Mouse (Mus musculus): Measurements from ENCODE around the gene Cdkl1. TPM values are rescaled to one million over a fixed set of nuclear protein-coding genes. Genes with fewer than 3 reads are reported as not detected.

Gene Cdkl1
- polyA plus RNA-seq (2015; fragmentation: Nextera tagmentation; extraction: Ambion mirVana), result 9.0 and 9.7 TPM in 2 replicates

DNA sequence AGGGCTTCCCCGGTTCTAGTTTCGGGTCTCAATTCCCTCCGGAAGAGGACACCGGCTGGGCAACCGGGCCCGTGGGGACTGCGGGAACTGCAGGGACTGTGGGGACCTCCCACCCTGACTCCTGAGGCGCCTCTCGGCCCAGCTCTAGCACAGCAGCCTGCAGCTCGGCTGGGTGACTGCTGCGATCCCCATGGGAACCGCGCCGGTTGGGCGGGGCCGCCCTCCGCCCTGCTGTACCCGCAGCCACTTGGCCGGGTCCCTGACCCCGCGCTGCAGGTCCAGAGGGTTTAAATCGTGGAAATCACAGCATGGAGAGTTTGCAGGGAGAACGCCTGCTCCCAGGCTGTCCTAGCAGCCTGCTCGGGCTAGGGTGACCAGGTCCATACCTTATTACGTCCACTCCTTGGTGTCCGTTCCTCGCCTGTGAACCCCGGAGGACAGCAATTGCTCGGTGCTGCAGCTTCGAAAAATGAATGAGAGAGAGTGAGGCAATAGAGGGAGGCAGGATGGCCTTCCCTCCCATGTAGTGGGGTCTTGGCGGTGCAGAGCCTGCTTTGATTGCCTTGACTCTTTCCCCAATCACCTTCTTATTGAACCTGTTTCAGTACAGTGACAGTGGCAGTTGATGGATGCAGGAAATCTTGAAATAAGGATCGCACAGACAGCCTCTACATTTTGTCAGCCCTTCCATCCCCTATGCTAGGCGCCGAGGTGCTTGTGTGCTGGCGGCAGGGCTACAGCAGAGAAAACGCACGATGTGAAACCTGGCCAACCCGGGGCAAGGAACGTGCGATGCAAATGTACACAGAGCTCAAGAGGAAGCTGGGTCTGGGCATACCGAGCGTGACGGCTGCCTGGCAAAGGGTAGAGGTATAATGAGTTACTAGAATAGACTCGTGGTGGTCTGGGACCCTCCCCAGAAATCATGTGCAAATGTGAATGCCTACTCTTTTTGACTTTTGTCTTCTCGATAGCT, at the start of gene Cdkl1:
Gene Cdkl1, minus strand, starts transcription at position 738 of the 976 bp plus-strand sequence.
- peak within 1 kb of the TSS; percentile 55 for H3K4me3 ChIP-seq
- 0 out of 2 replicates have a peak, but pooled peaks cover 3% of the 10 kb centered on the region for H3K27me3 ChIP-seq
- H3K9me3 ChIP-seq, result no peaks in the 10 kb centered on the region
- H3K9ac ChIP-seq, result peak within 1 kb of the TSS; percentile 65
- peaks cover 18% of the 10 kb centered on the region for H3K4me1 ChIP-seq (replicated peaks)
- H3K4me2 ChIP-seq, result peak within 1 kb of the TSS; percentile 97
- peak; percentile 83 for ATAC-seq (ENCODE audit: low FRiP score, low read depth)
- no peaks in the 10 kb centered on the region for H3K36me3 ChIP-seq
- under 1% methylated on average over 45 of the region's 45 CpGs for WGBS
- peak within 1 kb of the TSS; percentile 61 for H3K27ac ChIP-seq (replicated peaks)

DNA sequence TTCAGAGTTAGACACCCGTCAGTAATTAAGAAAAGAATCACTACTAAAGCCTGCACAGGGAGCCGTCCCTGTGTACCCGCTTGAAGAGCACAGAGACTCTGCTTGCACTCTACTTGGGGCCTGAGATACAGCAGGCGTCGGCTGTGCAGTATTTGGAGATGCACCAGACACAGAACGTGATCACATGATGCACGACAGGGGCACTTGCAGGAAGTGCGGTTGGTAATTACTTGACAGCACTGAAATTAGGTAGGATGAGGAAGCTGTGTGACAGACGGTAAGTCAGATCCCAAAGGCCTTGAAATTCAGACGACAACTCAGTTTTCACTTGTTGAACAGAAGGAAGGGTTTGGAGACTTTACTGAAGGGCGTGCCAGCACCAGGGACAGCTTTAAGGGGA, 47.3 kb upstream of the Cdkl1 start:
- Histone ChIP-seq H3K27me3 (no peaks in the 10 kb centered on the region), H3K4me1 (replicated peaks) (no peaks in the 10 kb centered on the region), H3K4me3 (no peak overlapping the region), H3K27ac (replicated peaks) (no peak overlapping the region), H3K9ac (no peak overlapping the region), H3K4me2 (no peak overlapping the region), H3K9me3 (no peaks in the 10 kb centered on the region), H3K36me3 (peaks cover 37% of the 10 kb centered on the region)
- ATAC-seq (ENCODE audit: low FRiP score, low read depth), result no peak
- WGBS, result 78% methylated on average over 11 of the region's 11 CpGs

DNA sequence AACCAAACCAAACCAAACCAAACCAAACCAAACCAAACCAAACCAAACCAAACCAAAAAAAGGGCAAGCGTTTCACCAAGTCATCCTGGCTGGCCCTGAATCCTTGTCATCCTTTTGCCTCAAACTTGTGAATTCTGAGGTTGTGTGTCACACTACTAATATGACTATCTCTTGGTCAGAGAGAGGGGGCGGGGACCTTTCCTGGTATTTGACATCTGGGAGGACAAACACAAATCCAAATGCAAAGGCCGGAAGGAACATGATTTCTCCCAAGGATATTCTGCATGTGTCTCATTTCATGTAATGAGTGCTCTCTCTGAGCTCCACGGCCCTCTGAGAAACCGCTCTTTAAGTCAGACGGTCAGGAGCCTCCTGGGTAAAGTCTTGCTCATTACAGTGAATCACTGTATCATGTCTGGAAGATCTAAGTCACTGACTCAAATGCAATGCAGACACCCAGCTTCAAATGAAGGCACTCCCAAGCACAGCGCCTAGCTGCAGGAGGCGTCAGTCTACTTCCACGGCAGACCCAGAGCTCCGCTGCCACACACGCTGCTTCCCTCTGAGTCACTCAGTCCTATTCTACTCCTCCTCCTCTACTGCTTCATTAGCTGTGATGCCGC, 43.0 kb upstream of the Cdkl1 start:
- Histone ChIP-seq H3K4me1 (replicated peaks) (no peaks in the 10 kb centered on the region), H3K27ac (replicated peaks) (no peak overlapping the region), H3K9me3 (no peaks in the 10 kb centered on the region), H3K27me3 (no peaks in the 10 kb centered on the region), H3K9ac (no peak overlapping the region), H3K4me3 (no peak overlapping the region), H3K4me2 (no peak overlapping the region), H3K36me3 (peaks cover 32% of the 10 kb centered on the region)
- 81% methylated on average over 12 of the region's 12 CpGs for WGBS
- ATAC-seq (ENCODE audit: low FRiP score, low read depth), result no peak

DNA sequence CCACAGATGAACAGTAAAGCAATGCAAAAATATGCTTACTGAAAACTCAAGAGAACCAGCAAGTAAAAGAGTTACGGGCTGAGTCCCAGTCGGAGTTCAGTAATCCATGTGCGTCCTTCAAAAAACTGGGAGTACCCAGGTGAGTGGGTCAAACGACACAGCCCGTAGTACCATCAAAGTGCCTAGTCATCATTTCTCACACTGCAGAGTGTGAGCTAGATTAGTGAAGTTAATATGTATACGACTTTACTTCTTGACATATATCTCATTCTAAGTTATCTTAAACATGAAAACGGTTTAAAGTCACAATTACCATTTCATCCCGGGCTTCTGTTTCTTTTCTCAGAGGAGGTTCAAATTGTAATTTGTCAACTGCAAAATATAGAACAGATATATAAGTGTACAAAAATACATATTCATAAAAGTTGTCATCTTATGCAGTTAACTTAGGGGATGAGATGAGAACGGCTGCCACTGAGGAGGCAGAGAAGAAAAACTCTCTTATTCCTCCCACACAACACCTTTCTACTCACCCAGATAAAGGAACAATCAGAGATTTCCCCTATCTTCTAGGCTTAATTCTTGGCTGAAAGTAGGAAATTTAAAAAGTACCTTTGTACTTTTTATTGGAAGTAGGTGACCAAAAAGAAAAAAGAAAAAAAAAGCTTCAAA, 40.3 kb upstream of the Cdkl1 start:
- H3K36me3 ChIP-seq, result peaks cover 33% of the 10 kb centered on the region
- H3K27me3 ChIP-seq, result no peaks in the 10 kb centered on the region
- ATAC-seq (ENCODE audit: low FRiP score, low read depth), result no peak
- WGBS, result 95% methylated on average over 9 of the region's 9 CpGs
- H3K27ac ChIP-seq (replicated peaks), result no peak overlapping the region
- no peaks in the 10 kb centered on the region for H3K4me1 ChIP-seq (replicated peaks)
- H3K9ac ChIP-seq, result no peak overlapping the region
- no peak overlapping the region for H3K4me2 ChIP-seq
- H3K9me3 ChIP-seq, result no peaks in the 10 kb centered on the region
- no peak overlapping the region for H3K4me3 ChIP-seq

DNA sequence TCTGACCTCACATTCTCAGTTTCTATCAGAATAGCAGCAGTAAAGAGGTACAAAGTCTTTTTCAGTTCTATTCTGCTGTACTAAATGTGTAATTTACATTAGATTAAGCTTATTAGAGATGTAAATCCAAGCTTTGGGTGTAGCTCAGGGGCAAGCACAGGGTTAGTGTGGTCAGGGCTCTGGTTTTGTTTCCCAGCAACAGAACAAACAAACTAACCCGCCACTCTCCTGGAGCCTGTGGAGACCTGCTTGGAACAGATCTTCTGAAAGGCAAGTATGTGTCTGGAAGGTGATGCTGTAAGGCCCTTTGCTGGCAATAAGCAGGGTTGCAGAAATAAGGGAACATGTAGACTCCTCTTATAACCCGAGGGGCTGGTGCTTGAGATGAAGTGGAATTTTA, 37.1 kb upstream of the Cdkl1 start:
- 65% methylated on average over 2 of the region's 2 CpGs for WGBS
- Histone ChIP-seq H3K4me2 (no peak overlapping the region), H3K4me3 (no peak overlapping the region), H3K27me3 (no peaks in the 10 kb centered on the region), H3K27ac (replicated peaks) (no peak overlapping the region), H3K36me3 (peaks cover 45% of the 10 kb centered on the region), H3K4me1 (replicated peaks) (no peaks in the 10 kb centered on the region), H3K9ac (no peak overlapping the region), H3K9me3 (no peaks in the 10 kb centered on the region)
- no peak for ATAC-seq (ENCODE audit: low FRiP score, low read depth)

DNA sequence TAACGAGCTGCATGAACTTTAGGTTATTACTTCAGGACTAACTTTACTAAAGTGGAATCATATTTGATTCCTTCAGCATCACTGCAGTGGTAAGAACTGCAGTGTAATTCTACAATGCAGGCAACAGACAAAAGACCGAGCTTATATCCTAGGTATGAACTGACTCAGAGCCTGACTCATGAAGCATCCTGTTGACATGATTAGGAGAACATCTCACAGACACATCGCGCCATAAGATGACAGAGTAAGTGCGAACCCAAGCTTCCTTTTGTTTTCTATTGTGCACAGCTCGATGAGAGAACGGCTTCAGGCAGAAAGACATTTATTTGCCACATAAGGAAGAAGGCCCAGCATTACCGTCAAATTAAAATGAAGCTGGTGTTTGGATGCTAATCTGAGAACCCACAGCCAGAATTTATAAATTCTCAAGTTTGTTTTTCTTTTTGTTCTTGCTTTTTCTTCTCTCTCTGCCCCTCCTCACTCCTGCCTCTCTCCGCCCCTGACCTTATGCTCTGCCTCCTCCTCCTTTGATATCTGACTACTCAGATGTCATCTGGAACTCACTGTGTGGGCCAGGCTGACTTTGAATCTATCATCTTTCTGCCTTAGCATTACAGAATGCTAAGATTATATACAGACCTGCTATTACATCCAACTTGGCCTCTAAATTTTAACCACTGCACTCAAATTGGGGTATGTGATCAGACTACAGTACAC, 34.0 kb upstream of the Cdkl1 start:
- no peaks in the 10 kb centered on the region for H3K27me3 ChIP-seq
- peaks cover 61% of the 10 kb centered on the region for H3K36me3 ChIP-seq
- ATAC-seq (ENCODE audit: low FRiP score, low read depth), result no peak
- no peaks in the 10 kb centered on the region for H3K4me1 ChIP-seq (replicated peaks)
- no peak overlapping the region for H3K27ac ChIP-seq (replicated peaks)
- H3K4me2 ChIP-seq, result no peak overlapping the region
- H3K9me3 ChIP-seq, result no peaks in the 10 kb centered on the region
- no peak overlapping the region for H3K4me3 ChIP-seq
- 83% methylated on average over 9 of the region's 9 CpGs for WGBS
- no peak overlapping the region for H3K9ac ChIP-seq

DNA sequence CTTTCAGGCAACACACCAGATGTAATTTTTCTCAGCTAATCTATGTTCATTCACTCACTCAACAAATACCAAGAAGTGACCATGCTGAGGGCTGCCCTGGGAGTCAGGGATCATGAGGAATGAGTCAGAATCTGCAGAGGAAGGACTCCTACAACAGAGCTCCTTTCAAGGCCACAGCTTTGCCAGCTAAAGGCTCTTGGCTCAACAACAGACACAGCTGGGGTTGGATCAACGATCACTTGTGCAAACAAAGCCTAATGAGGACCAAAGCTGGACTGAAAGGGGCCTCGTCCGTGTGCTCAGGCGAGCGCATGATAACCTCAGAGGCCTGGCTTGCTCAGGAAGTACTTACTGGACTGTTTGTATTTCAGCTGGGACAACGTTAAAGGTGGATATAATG, 23.2 kb upstream of the Cdkl1 start:
- ATAC-seq (ENCODE audit: low FRiP score, low read depth), result no peak
- no peaks in the 10 kb centered on the region for H3K27me3 ChIP-seq
- no peaks in the 10 kb centered on the region for H3K9me3 ChIP-seq
- H3K4me3 ChIP-seq, result no peak overlapping the region
- H3K4me2 ChIP-seq, result no peak overlapping the region
- peaks cover 46% of the 10 kb centered on the region for H3K36me3 ChIP-seq
- 0 out of 2 replicates have a peak overlapping the region, but pooled peaks have one; percentile 25 for H3K27ac ChIP-seq (replicated peaks)
- 0 out of 2 replicates have a peak, but pooled peaks cover 8% of the 10 kb centered on the region for H3K4me1 ChIP-seq (replicated peaks)
- 45% methylated on average over 6 of the region's 6 CpGs for WGBS
- no peak overlapping the region for H3K9ac ChIP-seq

DNA sequence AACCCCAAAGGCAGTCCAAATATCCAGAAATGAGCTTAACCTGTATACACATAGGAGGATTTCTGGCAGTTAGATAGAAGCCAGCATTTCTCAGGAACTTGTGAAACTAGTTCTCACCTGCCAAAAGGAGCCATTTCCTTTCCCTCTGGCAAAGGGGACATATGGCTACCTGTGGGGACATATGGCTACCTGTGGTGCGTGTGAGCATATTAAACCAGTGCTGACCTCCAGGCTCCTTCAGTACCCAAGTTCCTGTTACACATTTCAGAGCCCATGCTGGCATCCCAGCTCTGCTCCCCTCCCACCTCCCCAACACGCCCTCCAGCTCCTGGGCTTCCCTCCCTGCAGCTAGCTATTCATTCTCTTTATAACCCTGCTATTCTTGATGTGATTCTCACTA, 22.5 kb upstream of the Cdkl1 start:
- H3K9me3 ChIP-seq, result no peaks in the 10 kb centered on the region
- H3K9ac ChIP-seq, result no peak overlapping the region
- no peak overlapping the region for H3K27ac ChIP-seq (replicated peaks)
- H3K4me3 ChIP-seq, result no peak overlapping the region
- 0 out of 2 replicates have a peak, but pooled peaks cover 8% of the 10 kb centered on the region for H3K4me1 ChIP-seq (replicated peaks)
- no peak overlapping the region for H3K4me2 ChIP-seq
- H3K36me3 ChIP-seq, result peaks cover 40% of the 10 kb centered on the region
- WGBS, result 75% methylated on average over 2 of the region's 2 CpGs
- no peaks in the 10 kb centered on the region for H3K27me3 ChIP-seq
- no peak for ATAC-seq (ENCODE audit: low FRiP score, low read depth)

DNA sequence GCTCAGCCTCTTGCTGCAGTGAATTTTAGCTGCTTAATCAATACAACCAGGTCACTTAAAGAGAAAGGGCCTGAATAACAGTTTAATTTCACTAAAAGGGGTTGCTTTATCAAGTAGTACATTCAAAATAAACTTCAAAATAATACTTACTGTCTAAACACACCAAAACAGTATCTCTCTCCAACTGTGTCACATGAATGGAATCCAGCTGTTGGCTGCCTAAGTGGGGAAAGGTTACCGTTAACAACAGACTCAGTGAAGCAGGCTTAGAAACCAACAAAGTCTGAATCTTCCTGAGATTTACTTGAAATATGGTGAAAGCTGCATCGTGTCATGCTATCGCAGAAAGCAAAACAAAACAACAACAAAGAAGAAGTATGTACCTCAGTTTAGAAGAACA, 21.9 kb upstream of the Cdkl1 start:
- no peak overlapping the region for H3K4me3 ChIP-seq
- H3K4me1 ChIP-seq (replicated peaks), result 0 out of 2 replicates have a peak, but pooled peaks cover 8% of the 10 kb centered on the region
- no peak overlapping the region for H3K27ac ChIP-seq (replicated peaks)
- ATAC-seq (ENCODE audit: low FRiP score, low read depth), result no peak
- no peak overlapping the region for H3K4me2 ChIP-seq
- no peaks in the 10 kb centered on the region for H3K9me3 ChIP-seq
- H3K36me3 ChIP-seq, result peaks cover 39% of the 10 kb centered on the region
- 82% methylated on average over 3 of the region's 3 CpGs for WGBS
- H3K27me3 ChIP-seq, result no peaks in the 10 kb centered on the region
- no peak overlapping the region for H3K9ac ChIP-seq

DNA sequence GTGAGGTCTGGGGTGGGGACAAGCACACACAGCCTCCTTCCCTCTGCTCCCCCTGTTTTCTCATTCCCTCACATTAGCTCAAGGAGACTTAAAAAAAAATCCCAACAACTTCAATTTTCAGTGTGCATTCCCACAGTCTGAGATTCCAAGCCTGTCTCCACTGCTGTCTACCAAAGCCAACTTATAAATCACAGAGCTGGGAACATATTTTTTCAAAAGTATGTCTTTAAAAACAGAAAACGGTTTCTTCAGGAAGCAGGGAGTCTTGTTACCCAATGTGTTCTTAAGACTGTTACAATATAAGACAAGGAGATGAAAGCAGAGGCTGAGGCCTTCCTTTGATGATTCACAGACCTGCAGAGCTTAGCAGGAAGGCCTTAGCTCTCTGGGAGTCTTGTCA, 20.9 kb upstream of the Cdkl1 start:
- H3K27ac ChIP-seq (replicated peaks), result no peak overlapping the region
- H3K4me1 ChIP-seq (replicated peaks), result 0 out of 2 replicates have a peak, but pooled peaks cover 8% of the 10 kb centered on the region
- no peaks in the 10 kb centered on the region for H3K27me3 ChIP-seq
- 67% methylated on average over 1 of the region's 1 CpGs for WGBS
- no peak for ATAC-seq (ENCODE audit: low FRiP score, low read depth)
- H3K4me2 ChIP-seq, result no peak overlapping the region
- peaks cover 39% of the 10 kb centered on the region for H3K36me3 ChIP-seq
- H3K9me3 ChIP-seq, result no peaks in the 10 kb centered on the region
- H3K9ac ChIP-seq, result no peak overlapping the region
- H3K4me3 ChIP-seq, result no peak overlapping the region

DNA sequence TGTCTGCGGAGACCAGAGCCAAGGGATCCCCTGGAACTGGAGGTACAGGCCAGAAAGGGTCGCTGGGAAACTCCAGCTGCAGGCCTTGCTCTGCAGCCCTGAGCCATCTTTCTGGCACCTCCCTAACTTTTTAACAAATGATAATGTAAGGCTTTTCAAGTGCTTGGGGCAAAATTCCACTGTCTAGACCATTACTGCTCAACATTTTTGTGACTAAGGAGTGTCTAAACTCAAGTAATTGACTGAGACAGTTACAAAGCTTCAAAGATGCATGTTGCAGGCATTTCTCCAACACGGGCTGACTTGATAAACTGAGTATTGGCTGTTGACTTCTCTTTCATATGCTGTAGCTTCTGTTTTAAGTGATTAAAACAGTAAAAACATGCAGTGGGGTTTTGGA, 18.4 kb upstream of the Cdkl1 start:
- H3K4me2 ChIP-seq, result no peak overlapping the region
- 82% methylated on average over 3 of the region's 3 CpGs for WGBS
- no peak overlapping the region for H3K27ac ChIP-seq (replicated peaks)
- no peaks in the 10 kb centered on the region for H3K27me3 ChIP-seq
- no peaks in the 10 kb centered on the region for H3K9me3 ChIP-seq
- no peak overlapping the region for H3K9ac ChIP-seq
- H3K4me3 ChIP-seq, result no peak overlapping the region
- no peak for ATAC-seq (ENCODE audit: low FRiP score, low read depth)
- H3K4me1 ChIP-seq (replicated peaks), result 0 out of 2 replicates have a peak, but pooled peaks cover 6% of the 10 kb centered on the region
- H3K36me3 ChIP-seq, result peaks cover 33% of the 10 kb centered on the region
